Mouse (Mus musculus): ENCODE measurements around the gene Gm7356.
"Not testable (repeated sequence)": the region's sequence is repeated elsewhere in the genome, so short reads cannot be mapped to it uniquely, and the experiment has no call there.

Gm7356 gene

DNA sequence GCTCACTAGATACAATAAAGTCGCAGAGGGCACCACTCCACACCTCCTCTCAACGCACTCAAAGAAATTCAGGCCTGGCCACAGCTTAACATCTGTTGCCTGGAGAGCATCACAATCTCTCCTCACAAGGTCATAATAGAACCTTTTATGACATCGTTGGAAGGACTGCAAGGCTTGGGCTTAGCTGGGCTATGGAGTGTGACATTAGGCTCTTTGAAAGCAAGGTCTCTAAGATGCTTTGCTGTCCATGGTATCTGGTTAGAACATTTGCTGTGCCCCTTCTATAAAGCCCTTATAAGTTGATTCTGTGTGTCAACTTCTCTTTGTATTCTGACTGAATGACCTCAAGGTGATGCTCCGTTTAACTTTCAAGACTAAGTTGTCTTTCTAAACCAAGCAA is at the start of gene Gm7356:
TSS of gene Gm7356 (minus strand) at position 101 of the 400 bp plus-strand sequence.
- DNase-seq: not testable (repeated sequence)

- DNase-seq: not testable (repeated sequence)
Observed at GRCm38 (mm10) chr17:14041880-14042279, 38.4 kb upstream of the Gm7356 start.

- not testable (repeated sequence) for DNase-seq
Observed at GRCm38 (mm10) chr17:14037012-14037411, 33.5 kb upstream of the Gm7356 start.

DNA sequence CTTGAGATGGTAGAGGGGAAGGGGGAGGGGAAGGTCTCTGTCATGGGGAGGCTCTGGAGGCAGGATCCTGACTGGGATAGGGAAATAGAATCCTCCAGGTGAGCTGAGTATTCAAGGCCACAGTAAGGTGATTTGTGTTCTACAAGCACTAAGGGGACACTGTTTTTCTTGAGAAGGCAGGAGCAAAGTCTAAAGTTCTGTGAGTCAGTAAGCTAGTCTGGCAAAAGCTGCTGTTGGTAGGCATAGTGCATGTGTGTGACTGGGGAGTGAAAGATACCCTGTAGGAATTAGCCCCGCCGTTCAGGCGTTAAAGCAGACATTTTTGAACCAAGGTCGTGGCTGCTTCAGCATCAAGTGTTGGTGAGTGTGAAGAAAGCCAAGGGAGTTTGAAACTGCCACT is 32.6 kb upstream of the Gm7356 start:
- not testable (repeated sequence) for DNase-seq

DNA sequence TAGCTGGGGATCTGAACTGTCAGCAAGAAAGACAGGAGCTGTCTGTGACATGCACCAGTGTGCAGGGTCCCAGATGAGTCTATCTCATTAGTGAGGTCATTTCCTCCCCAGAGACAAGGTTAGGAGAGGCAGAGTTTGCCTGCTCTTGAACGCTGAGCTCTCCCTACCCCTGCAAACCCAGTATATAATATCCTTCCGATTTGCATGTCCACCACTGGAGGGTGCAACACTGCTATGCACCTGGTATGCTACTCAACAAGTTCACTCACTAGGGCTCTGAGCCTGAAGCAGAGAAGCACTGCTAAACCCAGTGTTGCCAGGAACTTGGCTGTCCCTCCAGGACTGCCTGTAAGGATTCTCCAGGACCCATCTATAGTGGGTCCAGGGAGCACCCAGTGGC is 10.1 kb downstream of the Gm7356 start:
- DNase-seq: not testable (repeated sequence)

DNA sequence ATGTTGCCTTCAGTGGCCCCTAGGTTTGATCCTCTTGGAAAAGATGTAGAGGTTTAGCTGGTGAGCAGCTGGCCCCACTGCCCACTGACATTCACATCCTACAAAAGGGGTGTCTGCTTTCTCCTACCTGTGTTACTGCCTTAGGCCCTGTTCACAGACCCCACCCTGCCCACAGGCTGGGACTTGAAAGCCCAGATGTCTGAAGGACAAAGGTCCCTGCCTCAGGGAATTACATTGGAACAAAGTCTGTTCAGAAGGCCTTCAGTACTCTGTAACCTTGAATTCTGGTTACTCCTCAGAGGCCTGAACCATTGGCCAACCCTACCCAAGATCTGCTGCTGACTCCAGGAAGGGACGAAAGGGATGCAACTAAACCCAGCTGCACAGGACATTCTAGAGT is 15.8 kb downstream of the Gm7356 start:
- no peak for DNase-seq

GRCm38 (mm10) chr17:13970796-13971195 is 32.7 kb downstream of the Gm7356 start:
- not testable (repeated sequence) for DNase-seq

GRCm38 (mm10) chr17:13969917-13970316 is 33.6 kb downstream of the Gm7356 start:
- DNase-seq: not testable (repeated sequence)

- not testable (repeated sequence) for DNase-seq
Observed at GRCm38 (mm10) chr17:13965048-13965447, 38.5 kb downstream of the Gm7356 start.

GRCm38 (mm10) chr17:13962245-13962644 is 41.3 kb downstream of the Gm7356 start:
- DNase-seq: not testable (repeated sequence)

GRCm38 (mm10) chr17:13958129-13958528 is 45.4 kb downstream of the Gm7356 start:
- not testable (repeated sequence) for DNase-seq

DNA sequence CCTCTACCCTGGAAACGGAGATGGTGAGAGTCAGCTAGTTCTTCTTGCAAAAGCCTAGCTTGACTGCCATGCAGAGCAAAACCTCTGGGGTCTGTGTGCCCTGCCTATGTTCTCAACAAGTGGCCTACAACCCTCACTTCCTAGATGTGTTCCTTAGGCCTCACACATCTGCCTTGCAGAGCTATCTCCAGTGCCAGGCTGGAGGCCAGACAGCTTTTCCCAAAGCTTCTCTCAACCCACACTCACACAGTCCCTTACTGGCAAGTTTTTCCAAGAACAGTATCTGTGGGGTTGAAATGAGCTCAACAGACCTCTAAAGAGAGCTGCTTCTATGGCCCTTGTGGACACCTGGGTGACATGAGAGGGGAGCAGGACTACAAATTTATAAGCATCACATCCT is 51.9 kb downstream of the Gm7356 start:
- DNase-seq: not testable (repeated sequence)

Data from cerebellum, postnatal 14 days (tissue).